Mouse (Mus musculus): ENCODE measurements around the gene Cacybp. TPM values are rescaled to one million over a fixed set of nuclear protein-coding genes. Genes with fewer than 3 reads are reported as not detected.

Cacybp gene
- polyA plus RNA-seq, 1 experiment = 6.0 TPM

DNA sequence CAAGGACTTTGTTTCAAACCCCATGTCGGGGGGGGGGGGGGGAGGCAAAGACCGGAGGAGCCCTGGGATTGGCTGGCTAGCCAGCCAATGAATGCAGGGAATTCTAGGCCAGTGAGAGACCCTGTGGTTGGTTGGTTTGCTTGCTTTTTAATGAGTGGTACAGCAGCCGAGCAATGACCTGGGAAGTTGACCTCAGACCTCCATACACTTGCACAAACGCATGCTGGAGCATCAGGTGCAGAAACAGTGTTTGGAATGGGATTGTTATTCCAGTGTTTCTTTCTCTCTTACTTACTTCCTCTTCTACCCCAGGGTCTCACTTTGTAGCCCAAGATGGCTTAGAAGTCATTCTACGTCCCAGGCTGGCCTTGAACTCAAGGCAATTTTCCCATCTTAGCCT, 46.1 kb downstream of the Cacybp start:
- H3K4me1 ChIP-seq (ENCODE audit: control insufficient read depth, insufficient read depth, insufficient read length) = no peaks in the 10 kb centered on the region
- H3K36me3 ChIP-seq (ENCODE audit: control insufficient read depth, insufficient read depth, low read length) = no peaks in the 10 kb centered on the region
- no peak for DNase-seq (ENCODE audit: low read depth in 1 of 2, low spot score in 2 of 2)
- H3K27me3 ChIP-seq (ENCODE audit: control insufficient read depth, insufficient read depth, low read length) = no peaks in the 10 kb centered on the region
- WGBS = 88% methylated on average over 3 of the region's 5 CpGs
- H3K4me3 ChIP-seq (ENCODE audit: extremely low read depth, insufficient read depth, insufficient read length) = no peak overlapping the region
- no peak overlapping the region for H3K27ac ChIP-seq (ENCODE audit: insufficient read depth, low read length)
- no peak for TF ChIP-seq POLR2A (IDR thresholded peaks at IDR 0.05; ENCODE audit: low read depth, low read length)

DNA sequence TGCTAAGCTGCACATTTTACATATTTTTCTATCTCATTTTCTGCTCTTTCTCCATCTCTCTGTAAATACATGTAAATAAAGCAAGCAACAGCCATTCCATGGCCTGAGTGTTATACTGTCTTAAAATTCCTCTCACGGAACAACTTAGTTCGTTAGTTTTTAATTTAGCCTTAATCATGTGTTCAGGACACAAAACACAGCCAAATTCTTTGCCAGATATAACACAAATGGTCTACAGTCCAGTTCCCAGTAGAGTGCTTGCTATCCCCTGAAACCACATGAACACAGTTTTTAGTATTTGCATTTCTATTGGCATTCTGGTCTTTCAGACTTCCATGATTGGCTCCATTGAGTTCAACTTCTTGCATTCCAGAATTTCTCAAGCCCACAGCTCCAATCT, 54.5 kb downstream of the Cacybp start:
- Histone ChIP-seq H3K27ac (ENCODE audit: insufficient read depth, low read length) (no peak overlapping the region), H3K27me3 (ENCODE audit: control insufficient read depth, insufficient read depth, low read length) (no peaks in the 10 kb centered on the region), H3K4me1 (ENCODE audit: control insufficient read depth, insufficient read depth, insufficient read length) (no peaks in the 10 kb centered on the region), H3K4me3 (ENCODE audit: extremely low read depth, insufficient read depth, insufficient read length) (no peak overlapping the region), H3K36me3 (ENCODE audit: control insufficient read depth, insufficient read depth, low read length) (no peaks in the 10 kb centered on the region)
- TF ChIP-seq POLR2A (IDR thresholded peaks at IDR 0.05; ENCODE audit: low read depth, low read length) (no peak), CTCF (IDR thresholded peaks at IDR 0.05; ENCODE audit: extremely low read depth, insufficient read depth, insufficient read length, insufficient replicate concordance) (no peak)
- 94% methylated on average over 2 of the region's 2 CpGs for WGBS
- DNase-seq (ENCODE audit: low read depth in 1 of 2, low spot score in 2 of 2) = no peak

DNA sequence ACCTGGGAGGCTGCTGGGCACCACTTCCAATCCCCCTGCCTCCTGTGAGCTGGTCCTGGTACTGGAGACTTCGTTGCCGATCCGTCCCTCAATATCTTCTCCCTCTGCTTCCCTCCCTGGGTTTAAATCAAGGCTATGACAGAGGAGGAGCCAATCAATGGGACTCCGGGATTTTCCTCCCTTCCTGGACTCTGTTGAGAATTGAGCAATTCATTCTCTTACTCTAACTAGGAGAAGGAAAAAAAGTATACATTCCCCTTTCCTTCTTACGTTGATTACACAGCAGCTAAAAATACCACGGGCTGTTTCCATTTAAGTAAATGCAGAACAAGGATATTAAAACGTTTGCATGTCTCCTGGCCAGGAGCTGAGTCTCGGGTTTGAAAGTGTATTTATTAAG, 59.2 kb downstream of the Cacybp start, which contains the start of gene Tnn:
TSS of gene Tnn (minus strand) at position 101 of the 400 bp plus-strand sequence.
- H3K36me3 ChIP-seq (ENCODE audit: control insufficient read depth, insufficient read depth, low read length) = no peaks in the 10 kb centered on the region
- TF ChIP-seq POLR2A (IDR thresholded peaks at IDR 0.05; ENCODE audit: low read depth, low read length) (no peak), CTCF (IDR thresholded peaks at IDR 0.05; ENCODE audit: extremely low read depth, insufficient read depth, insufficient read length, insufficient replicate concordance) (no peak)
- no peaks in the 10 kb centered on the region for H3K27me3 ChIP-seq (ENCODE audit: control insufficient read depth, insufficient read depth, low read length)
- DNase-seq (ENCODE audit: low read depth in 1 of 2, low spot score in 2 of 2) = no peak
- H3K27ac ChIP-seq (ENCODE audit: insufficient read depth, low read length) = no peak within 1 kb of the TSS
- no peaks in the 10 kb centered on the region for H3K4me1 ChIP-seq (ENCODE audit: control insufficient read depth, insufficient read depth, insufficient read length)
- H3K4me3 ChIP-seq (ENCODE audit: extremely low read depth, insufficient read depth, insufficient read length) = no peak within 1 kb of the TSS
- 67% methylated on average over 8 of the region's 8 CpGs for WGBS

Other genes starting within 250 kb of the Cacybp start
- 37.4 and 37.9 TPM in 2 replicates for gene 4930523C07Rik, start 168.5 kb downstream of the Cacybp start, polyA plus RNA-seq (2012; rRNA removed)
- 1.6 and 3.5 TPM in 2 replicates for gene Tnn, start 59.3 kb downstream of the Cacybp start, polyA plus RNA-seq (2012; rRNA removed)
- 9.9 and 13.0 TPM in 2 replicates for gene Mrps14, start 17.7 kb downstream of the Cacybp start, polyA plus RNA-seq (2012; rRNA removed)

Measured in spleen, adult 2 months (tissue).